Mouse (Mus musculus): Measurements from ENCODE around the gene Cdh23.

DNA sequence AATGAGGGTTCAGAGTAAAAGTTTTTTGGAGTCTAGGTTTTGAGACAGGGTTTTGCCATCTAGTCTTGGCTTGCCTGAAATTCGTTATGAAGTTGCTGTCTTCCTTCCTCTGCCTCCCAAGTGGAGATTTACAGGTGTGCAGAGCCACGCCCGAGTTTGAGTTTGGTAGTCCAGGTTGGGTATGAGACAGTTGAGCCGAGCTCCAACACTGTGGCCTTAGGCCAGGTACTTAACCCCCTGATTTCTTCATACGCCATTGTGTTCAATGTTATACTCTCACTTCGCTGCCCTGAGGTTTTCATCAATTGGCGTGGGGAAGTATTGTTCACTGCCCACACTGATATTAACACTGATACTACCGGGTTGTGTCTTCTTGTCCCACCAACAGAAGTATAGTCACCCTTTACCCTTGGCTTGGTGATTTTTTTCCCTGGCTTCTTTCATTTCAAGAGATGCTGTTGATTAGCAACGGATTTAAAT lies 414.7 kb downstream of the Cdh23 start:
- TF ChIP-seq CTCF (IDR thresholded peaks at IDR 0.05; ENCODE audit: low read depth, low read length), result no peak
- no peak for TF ChIP-seq POLR2A (IDR thresholded peaks at IDR 0.05; ENCODE audit: borderline replicate concordance, low read depth, low read length)

Measured in bone marrow macrophage, adult 2 months (primary cell).